Mouse (Mus musculus) cerebellum, adult (tissue): ENCODE results near the gene Syne2.

ENCODE experiments used
- ATAC-seq: cut with Nextera tagmentation; 2 replicates; pipeline ENCODE4 v1.9.2; 2017; ENCODE audit warnings: mild to moderate bottlenecking, moderate library complexity, mixed read lengths; ENCODE audit not compliant: insufficient number of reproducible peaks, low FRiP score, low TSS enrichment

Syne2 gene

GRCm38 (mm10) chr12:75918415-75918814 lies 100.5 kb downstream of the Syne2 start:
- ATAC-seq, result no peak

GRCm38 (mm10) chr12:75918914-75919313 lies 101.0 kb downstream of the Syne2 start:
- ATAC-seq, result no peak

- ATAC-seq, result no peak
These were observed 105.0 kb downstream of the Syne2 start for GRCm38 (mm10) chr12:75922900-75923299.

GRCm38 (mm10) chr12:75924852-75925251 lies 106.9 kb downstream of the Syne2 start:
- no peak for ATAC-seq

GRCm38 (mm10) chr12:75927596-75927995 lies 109.7 kb downstream of the Syne2 start:
- no peak for ATAC-seq

- no peak for ATAC-seq
These were observed 115.6 kb downstream of the Syne2 start for GRCm38 (mm10) chr12:75933561-75933960.

- no peak for ATAC-seq
These were observed 133.4 kb downstream of the Syne2 start for GRCm38 (mm10) chr12:75951328-75951727.

- ATAC-seq, result no peak
These were observed 134.1 kb downstream of the Syne2 start for GRCm38 (mm10) chr12:75952011-75952410.

GRCm38 (mm10) chr12:75966441-75967195 lies 148.7 kb downstream of the Syne2 start:
- no peak for ATAC-seq

GRCm38 (mm10) chr12:75979079-75979478 lies 161.1 kb downstream of the Syne2 start:
- no peak for ATAC-seq

GRCm38 (mm10) chr12:75983336-75983735 lies 165.4 kb downstream of the Syne2 start:
- no peak for ATAC-seq

GRCm38 (mm10) chr12:75992226-75992858 lies 174.4 kb downstream of the Syne2 start:
- no peak for ATAC-seq

- no peak for ATAC-seq
These were observed 175.0 kb downstream of the Syne2 start for GRCm38 (mm10) chr12:75992946-75993345.

GRCm38 (mm10) chr12:75995086-75995485 lies 177.2 kb downstream of the Syne2 start:
- ATAC-seq, result no peak

- no peak for ATAC-seq
These were observed 179.6 kb downstream of the Syne2 start for GRCm38 (mm10) chr12:75997547-75997946.

GRCm38 (mm10) chr12:75998416-75998815 lies 180.5 kb downstream of the Syne2 start:
- ATAC-seq, result no peak

- no peak for ATAC-seq
These were observed 186.8 kb downstream of the Syne2 start for GRCm38 (mm10) chr12:76004697-76005249.

GRCm38 (mm10) chr12:76008991-76009390 lies 191.1 kb downstream of the Syne2 start:
- ATAC-seq, result no peak

- ATAC-seq, result no peak
These were observed 194.9 kb downstream of the Syne2 start for GRCm38 (mm10) chr12:76012789-76013188.

- no peak for ATAC-seq
These were observed 195.5 kb downstream of the Syne2 start for GRCm38 (mm10) chr12:76013480-76013879.

- no peak for ATAC-seq
These were observed 197.1 kb downstream of the Syne2 start for GRCm38 (mm10) chr12:76015026-76015425.

- no peak for ATAC-seq
These were observed 197.6 kb downstream of the Syne2 start for GRCm38 (mm10) chr12:76015489-76015888.
